Comparison of ENCODE assay signal across 8 mouse cellular contexts in the genomic region with DNA sequence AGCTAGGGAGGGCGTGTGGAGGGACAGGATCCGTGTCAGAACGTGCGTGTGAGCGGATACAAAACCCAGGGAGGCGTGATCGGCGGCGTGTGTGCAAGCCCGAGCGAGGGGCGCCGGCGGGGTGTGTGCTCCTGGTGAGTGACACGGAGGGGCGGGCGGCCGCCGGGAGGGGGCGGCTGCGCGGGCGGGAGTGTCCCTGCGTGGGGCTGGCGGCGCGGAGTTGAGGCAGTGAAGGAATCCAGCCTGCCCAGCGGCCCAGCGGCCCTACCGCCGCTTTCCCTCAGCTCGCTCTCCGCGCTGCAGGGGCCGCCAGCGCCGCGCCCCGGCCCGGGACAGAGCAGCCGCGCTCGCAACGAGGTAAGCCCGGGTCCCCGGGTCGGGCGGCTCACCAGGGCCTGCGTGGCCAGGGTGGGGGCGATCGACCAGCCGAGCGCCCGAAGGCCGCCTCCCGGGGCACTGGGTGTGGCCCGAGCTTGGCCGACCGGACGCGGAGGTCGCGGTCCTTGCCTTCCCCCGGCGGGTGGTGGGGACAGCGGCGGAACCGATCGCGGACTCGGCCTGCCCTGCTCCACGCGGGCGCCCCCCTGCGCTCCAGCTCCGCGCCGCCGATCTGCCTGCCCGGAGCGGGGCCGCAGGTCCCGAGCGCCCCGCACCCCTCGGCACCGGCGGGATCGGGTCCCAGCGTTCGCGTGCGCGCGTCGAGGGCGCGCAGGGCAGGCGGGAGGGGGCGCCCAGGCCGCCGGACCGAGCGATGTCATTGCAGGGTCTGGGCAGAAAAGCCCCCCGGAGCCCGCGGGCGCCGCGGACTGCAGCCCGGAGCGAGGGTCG. TPM values are rescaled to one million over a fixed set of nuclear protein-coding genes. Genes with fewer than 3 reads are reported as not detected.
DNase-seq lines count a peak whose midpoint lies in the region; ATAC-seq lines count a peak whose summit lies in the region.

No protein-coding gene starts in this region.

- H3K27ac ChIP-seq in hindbrain, embryonic 11.5 days (ENCODE audit: low read depth, low read length): peak overlapping the region; percentile 90

- no peaks in the 10 kb centered on the region for H3K36me3 ChIP-seq in hindbrain, embryonic 11.5 days (ENCODE audit: control insufficient read depth, insufficient read depth, low read length)

- H3K9ac ChIP-seq in hindbrain, embryonic 11.5 days (ENCODE audit: low read depth, low read length): peak overlapping the region; percentile 88

- peak; percentile 66 for DNase-seq in R1 (ENCODE audit: low read depth, low spot score)
- peak; percentile 54 to 62 for DNase-seq in cerebellum, postnatal 14 days
- DNase-seq in frontal cortex, postnatal 25 days (ENCODE audit: low spot score in 2 of 2): peak; percentile 41 to 45
- peak; percentile 80 for DNase-seq in hindbrain, embryonic 11.5 days (ENCODE audit: low spot score)
- DNase-seq in layer of hippocampus, postnatal 36 days: peak; percentile 51 to 52
- DNase-seq in lung, postnatal 25 days (ENCODE audit: low spot score): peak; percentile 37
- DNase-seq in right cerebral cortex, postnatal 14 days: peak; percentile 68
- DNase-seq in urinary bladder, postnatal 4 days (ENCODE audit: low spot score in 2 of 2): peak; percentile 81 to 82

- no peaks in the 10 kb centered on the region for H3K9me3 ChIP-seq in hindbrain, embryonic 11.5 days (ENCODE audit: control insufficient read depth, low read length)

- WGBS in hindbrain, embryonic 11.5 days: 0% methylated on average over 83 of the region's 113 CpGs

- H3K4me2 ChIP-seq in hindbrain, embryonic 11.5 days (replicated peaks; ENCODE audit: low read depth, low read length): peak overlapping the region; percentile 88

- peak; percentile 89 for ATAC-seq in hindbrain, embryonic 11.5 days (ENCODE audit: low FRiP score)

- peak overlapping the region; percentile 80 for H3K4me3 ChIP-seq in hindbrain, embryonic 11.5 days (ENCODE audit: low read depth, low read length)

- H3K4me1 ChIP-seq in hindbrain, embryonic 11.5 days (replicated peaks; ENCODE audit: control insufficient read depth, insufficient read depth, low read length): no peaks in the 10 kb centered on the region

- no peaks in the 10 kb centered on the region for H3K27me3 ChIP-seq in hindbrain, embryonic 11.5 days (ENCODE audit: control insufficient read depth, insufficient read depth, low read length)

RNA-seq across cellular contexts. Expression of a gene that starts 0.9 kb away (rescaled TPM):
- 33.6 and 55.2 TPM in 2 replicates for polyA plus RNA-seq in hindbrain, embryonic 11.5 days (2014; fragmentation: Nextera tagmentation; extraction: Ambion mirVana)
- 10 to 100 TPM; 24.0 to 25.6 TPM for total RNA-seq in layer of hippocampus, postnatal 36 days (2021)

Comparison
In these comparisons a context has a peak if more than half of its experiments do, and no peak if none do; other contexts are left out.
1. Peak in every context shown above with its lines: DNase-seq, ATAC-seq, H3K4me3 ChIP-seq and H3K27ac ChIP-seq.